Mouse (Mus musculus) ES-Bruce4 (cell line): ENCODE data around the gene L3mbtl4.

Experiments used
- CTCF ChIP-seq: IDR thresholded peaks from one replicate; pipeline ENCODE4 v1.8.1; 2011; ENCODE audit warnings: low read depth, low read length
- EP300 ChIP-seq: IDR thresholded peaks from 2 replicates; pipeline ENCODE4 v1.6.1; 2011; ENCODE audit warnings: low read depth, low read length; ENCODE audit not compliant: insufficient read depth
- POLR2A ChIP-seq: IDR thresholded peaks from one replicate; pipeline ENCODE4 v1.8.1; 2011; ENCODE audit warnings: low read length; ENCODE audit not compliant: insufficient read depth

GRCm38 (mm10) chr17:68793741-68794140 lies 520.1 kb downstream of the L3mbtl4 start:
- TF ChIP-seq POLR2A (no peak), CTCF (no peak), EP300 (no peak)
